Mouse (Mus musculus) stomach, postnatal 0 days (tissue): ENCODE data around the gene Gm28047.

Experiments used
- CTCF ChIP-seq: IDR thresholded peaks from 2 replicates; pipeline ENCODE4 v1.5.1; 2016; ENCODE audit warnings: antibody characterized with exemption, low read depth, mild to moderate bottlenecking, moderate library complexity
- EP300 ChIP-seq: optimal IDR thresholded peaks from 2 replicates; pipeline ENCODE3; 2016; ENCODE audit warnings: antibody characterized with exemption

DNA sequence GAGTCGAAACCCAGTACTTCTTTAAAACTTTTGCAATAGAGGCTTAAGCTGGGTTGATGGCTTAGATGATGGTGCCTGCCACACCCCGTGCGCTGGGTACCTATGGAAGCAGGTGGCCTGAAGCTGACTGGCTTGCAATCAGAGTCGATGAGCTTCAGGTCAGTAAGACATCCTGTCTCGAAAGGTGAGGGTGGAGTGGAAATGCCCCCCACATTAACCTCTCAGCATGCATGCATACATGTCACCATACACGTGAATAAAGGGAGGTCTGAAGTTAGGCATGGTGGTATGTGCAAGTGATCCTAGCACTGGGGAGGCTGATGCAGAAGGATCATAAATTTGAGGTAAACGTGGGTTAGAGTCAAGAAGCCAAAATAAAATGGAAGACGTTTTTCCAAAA, 44.7 kb upstream of the Gm28047 start:
- TF ChIP-seq CTCF (no peak), EP300 (no peak)
